Comparison of ENCODE assay signal across 29 mouse cellular contexts in the genomic region with DNA sequence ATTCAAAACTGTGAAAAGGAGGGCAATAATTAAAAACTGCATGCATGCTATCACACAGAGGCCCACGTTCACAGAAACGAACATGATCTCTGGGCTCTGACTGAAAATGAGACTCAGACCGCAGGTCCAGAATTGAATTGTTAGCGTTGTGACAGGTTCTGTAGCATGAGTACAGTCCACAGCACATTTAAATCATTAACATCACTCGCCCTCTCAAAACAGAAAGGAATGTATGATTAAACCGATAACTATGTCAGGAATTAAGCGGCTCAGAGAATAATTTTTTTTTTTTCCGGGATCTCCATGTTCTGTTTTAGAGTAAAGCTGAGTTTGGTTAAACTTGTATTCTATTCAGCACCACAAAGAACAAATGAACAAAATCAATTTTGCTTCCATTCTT.
A peak's percentile ranks its signal among the peaks of the same experiment; 100 is the strongest.
DNase-seq lines count a peak whose midpoint lies in the region; ATAC-seq and TF ChIP-seq lines count a peak whose summit lies in the region.
"Had no signal": no experiment of that assay in that cellular context is flagged by ENCODE, and none has a peak within 500 bp of the region (broad histone marks: within the 10 kb centered on the region; RNA-seq: fewer than 3 reads in every experiment).

No protein-coding gene starts in this region.

- no peak overlapping the region for H3K4me2 ChIP-seq in lung, embryonic 14.5 days
- H3K4me2 ChIP-seq in myocyte (ENCODE audit: low read depth): peak overlapping the region; percentile 53
- H3K4me2 ChIP-seq in intestine, embryonic 16.5 days (ENCODE audit: low read depth, low read length): no peak overlapping the region
- H3K4me2 ChIP-seq: embryonic facial prominence, embryonic 12.5 days; forebrain, embryonic 12.5 days; heart, embryonic 15.5 days; liver, embryonic 12.5 days; midbrain, embryonic 12.5 days had no signal

- 33% methylated on average over 8 of the region's 8 CpGs for WGBS in kidney, adult 2 months
- WGBS in lung, embryonic 14.5 days: 43% methylated on average over 8 of the region's 8 CpGs
- 65% methylated on average over 8 of the region's 8 CpGs for WGBS in intestine, embryonic 16.5 days

- no peaks in the 10 kb centered on the region for H3K79me2 ChIP-seq in myocyte (ENCODE audit: control insufficient read depth, insufficient read depth)

- H3K27me3 ChIP-seq in kidney, adult 2 months (replicated peaks; ENCODE audit: control insufficient read depth, insufficient read depth, low read length): no peaks in the 10 kb centered on the region
- no peaks in the 10 kb centered on the region for H3K27me3 ChIP-seq in lung, embryonic 14.5 days (ENCODE audit: insufficient read depth, low read length)
- H3K27me3 ChIP-seq in myocyte (ENCODE audit: control insufficient read depth, insufficient read depth, insufficient read length): no peaks in the 10 kb centered on the region
- H3K27me3 ChIP-seq in intestine, embryonic 16.5 days (replicated peaks; ENCODE audit: control insufficient read depth, insufficient read depth, low read length): no peaks in the 10 kb centered on the region
- H3K27me3 ChIP-seq: embryonic facial prominence, embryonic 12.5 days; forebrain, embryonic 12.5 days; heart, embryonic 15.5 days; liver, embryonic 12.5 days; megakaryocyte, embryonic 14.5 days; midbrain, embryonic 12.5 days had no signal

- no peaks in the 10 kb centered on the region for H3K9me3 ChIP-seq in lung, embryonic 14.5 days (ENCODE audit: low read depth, low read length)
- H3K9me3 ChIP-seq in intestine, embryonic 16.5 days (ENCODE audit: control insufficient read depth, low read length): no peaks in the 10 kb centered on the region
- H3K9me3 ChIP-seq: embryonic facial prominence, embryonic 12.5 days; forebrain, embryonic 12.5 days; heart, embryonic 10.5 days; heart, embryonic 15.5 days; liver, embryonic 12.5 days; megakaryocyte, embryonic 14.5 days; midbrain, embryonic 12.5 days had no signal

- no peak for TF ChIP-seq CTCF in kidney, adult 2 months (conservative IDR thresholded peaks at IDR 0.05; ENCODE audit: insufficient read depth, insufficient read length, low read depth, low read length)
- TF ChIP-seq CTCF in lung, embryonic 14.5 days (IDR thresholded peaks at IDR 0.05; ENCODE audit: low read depth): no peak

- DNase-seq in kidney, adult 2 months: peak; percentile 2
- no peak for DNase-seq in kidney, postnatal 10 days
- DNase-seq in lung, embryonic 14.5 days: peak; percentile 42
- no peak for DNase-seq in lung, postnatal 14 days
- DNase-seq in NIH3T3 (ENCODE audit: low read depth): peak; percentile 57
- DNase-seq: adrenal gland, adult 8-10 months; cerebellum, adult 2 months; cerebellum, postnatal 14 days; forebrain, postnatal 0 days; gastrocnemius, postnatal 14 days; heart, adult 11 months; layer of hippocampus, postnatal 36 days; left cerebral cortex, postnatal 4 days; liver, postnatal 0 days; lung, postnatal 4 days; thymus, adult 2 months; thymus, postnatal 36 days had no signal

- ATAC-seq in lung, embryonic 14.5 days (ENCODE audit: insufficient read depth): peak; percentile 44; the same call in 1 of the 2 replicates
- ATAC-seq in intestine, embryonic 16.5 days: no peak
- ATAC-seq: CD4-positive, CD25-positive, alpha-beta regulatory T cell, adult 4 months; forebrain, postnatal 0 days; hindbrain, embryonic 16.5 days; liver, embryonic 12.5 days; liver, postnatal 0 days had no signal

- no peak overlapping the region for H3ac ChIP-seq in myocyte (ENCODE audit: control insufficient read depth, insufficient read length)

- no peak overlapping the region for H3K4me3 ChIP-seq in kidney, adult 2 months (ENCODE audit: insufficient read depth, low read depth, low read length)
- no peak overlapping the region for H3K4me3 ChIP-seq in lung, embryonic 14.5 days (ENCODE audit: low read depth, low read length)
- no peak overlapping the region for H3K4me3 ChIP-seq in myocyte
- no peak overlapping the region for H3K4me3 ChIP-seq in intestine, embryonic 16.5 days (ENCODE audit: low read length)
- H3K4me3 ChIP-seq: embryonic facial prominence, embryonic 12.5 days; forebrain, embryonic 12.5 days; heart, embryonic 10.5 days; heart, embryonic 15.5 days; layer of hippocampus, adult 2 months; liver, embryonic 12.5 days; megakaryocyte, embryonic 14.5 days; midbrain, embryonic 12.5 days had no signal

- TF ChIP-seq POLR2A in kidney, adult 2 months (IDR thresholded peaks at IDR 0.05; ENCODE audit: low read depth, low read length): no peak
- TF ChIP-seq POLR2A in myocyte (IDR thresholded peaks at IDR 0.05; ENCODE audit: insufficient read length, low read depth): no peak

- H3K9ac ChIP-seq in lung, embryonic 14.5 days: no peak overlapping the region
- H3K9ac ChIP-seq in intestine, embryonic 16.5 days (ENCODE audit: low read depth, low read length): no peak overlapping the region
- H3K9ac ChIP-seq: embryonic facial prominence, embryonic 12.5 days; forebrain, embryonic 12.5 days; forebrain, postnatal 0 days; heart, embryonic 15.5 days; liver, embryonic 12.5 days; liver, postnatal 0 days; midbrain, embryonic 12.5 days had no signal

- no peaks in the 10 kb centered on the region for H3K36me3 ChIP-seq in kidney, adult 2 months (ENCODE audit: control insufficient read depth, insufficient read depth, low read length)
- no peaks in the 10 kb centered on the region for H3K36me3 ChIP-seq in lung, embryonic 14.5 days (ENCODE audit: insufficient read depth)
- H3K36me3 ChIP-seq in myocyte (ENCODE audit: control insufficient read depth, insufficient read depth): no peaks in the 10 kb centered on the region
- H3K36me3 ChIP-seq in intestine, embryonic 16.5 days (ENCODE audit: control insufficient read depth, insufficient read depth, low read length): no peaks in the 10 kb centered on the region
- H3K36me3 ChIP-seq: embryonic facial prominence, embryonic 12.5 days; forebrain, embryonic 12.5 days; heart, embryonic 10.5 days; heart, embryonic 15.5 days; liver, embryonic 12.5 days; midbrain, embryonic 12.5 days had no signal

- H3K27ac ChIP-seq in kidney, adult 2 months (ENCODE audit: insufficient read depth, low read depth, low read length): peak overlapping the region; percentile 28; the same call in 1 of the 2 replicates
- H3K27ac ChIP-seq in lung, embryonic 14.5 days (ENCODE audit: low read depth): no peak overlapping the region
- H3K27ac ChIP-seq in intestine, embryonic 16.5 days (ENCODE audit: low read length): no peak overlapping the region
- H3K27ac ChIP-seq: forebrain, embryonic 12.5 days; heart, embryonic 10.5 days; heart, embryonic 15.5 days; layer of hippocampus, adult 2 months; liver, embryonic 12.5 days; midbrain, embryonic 12.5 days had no signal

- H3K4me1 ChIP-seq in kidney, adult 2 months (ENCODE audit: control insufficient read depth, insufficient read depth, low read length): peaks cover 3% of the 10 kb centered on the region; the same call in 1 of the 2 replicates
- H3K4me1 ChIP-seq in lung, embryonic 14.5 days (ENCODE audit: insufficient read depth): no peaks in the 10 kb centered on the region
- H3K4me1 ChIP-seq in intestine, embryonic 16.5 days (ENCODE audit: control insufficient read depth, insufficient read depth, low read length): no peaks in the 10 kb centered on the region
- H3K4me1 ChIP-seq: forebrain, embryonic 12.5 days; heart, embryonic 10.5 days; heart, embryonic 15.5 days; liver, embryonic 12.5 days; megakaryocyte, embryonic 14.5 days; midbrain, embryonic 12.5 days had no signal

TF ChIP-seq in myocyte, 11 proteins besides CTCF, POLR2A, EP300 and RAD21:
- TF ChIP-seq USF1 (IDR thresholded peaks at IDR 0.05; ENCODE audit: low read depth) (no peak), MYOG (IDR thresholded peaks at IDR 0.05; ENCODE audit: control insufficient read depth in 1 of 3, insufficient read depth in 1 of 3, insufficient read length in 2 of 3, low read depth in 2 of 3) (no peak), REST (IDR thresholded peaks at IDR 0.05; ENCODE audit: insufficient read depth, insufficient read length) (no peak), SRF (IDR thresholded peaks at IDR 0.05; ENCODE audit: control insufficient read depth, insufficient read length, low read depth) (no peak), CEBPB (IDR thresholded peaks at IDR 0.05; ENCODE audit: insufficient read depth, poor library complexity, severe bottlenecking) (no peak), MAX (IDR thresholded peaks at IDR 0.05; ENCODE audit: low read depth) (no peak)

Comparison
In these comparisons a context has a peak if more than half of its experiments do, and no peak if none do; other contexts are left out.
1. DNase-seq: peak in kidney, adult 2 months (single experiment), lung, embryonic 14.5 days (single experiment) and NIH3T3 (single experiment); none in kidney, postnatal 10 days (single experiment) and lung, postnatal 14 days (single experiment).